Mouse (Mus musculus) cerebellum, postnatal 36 days (tissue): Measurements from ENCODE around the gene Zfp651.

Source experiments
- DNase-seq, 2 experiments: peaks; one replicate each; pipeline ENCODE4 v3.0.0; 2021 to 2022; ENCODE audit warnings: mixed read lengths in 2 of 2

Gene Zfp651

GRCm38 (mm10) chr9:121759091-121760081 is at the start of gene Zfp651:
Zfp651 (plus strand) TSS chr9:121759330.
- DNase-seq, result peak; percentile 60 to 71

- peak; percentile 98 for DNase-seq
Measured at GRCm38 (mm10) chr9:121709898-121710583, 49.1 kb upstream of the Zfp651 start, which contains the start of gene Ss18l2. Ss18l2 (plus strand) TSS chr9:121710329.

- no peak for DNase-seq
Measured at GRCm38 (mm10) chr9:121710584-121710975, 48.5 kb upstream of the Zfp651 start.

GRCm38 (mm10) chr9:121717048-121717447 is 42.1 kb upstream of the Zfp651 start:
- no peak for DNase-seq

GRCm38 (mm10) chr9:121718070-121718705 is 40.9 kb upstream of the Zfp651 start:
- DNase-seq, result no peak

GRCm38 (mm10) chr9:121718792-121719318 is 40.3 kb upstream of the Zfp651 start, which contains the start of gene Nktr:
Nktr (plus strand) TSS chr9:121719169.
- DNase-seq, result peak; percentile 94 to 98

GRCm38 (mm10) chr9:121719347-121720331 is 39.5 kb upstream of the Zfp651 start:
- peak in 1 of 2 experiments; percentile 29 for DNase-seq

- DNase-seq, result no peak
Measured at GRCm38 (mm10) chr9:121740490-121740889, 18.6 kb upstream of the Zfp651 start.

- DNase-seq, result no peak
Measured at GRCm38 (mm10) chr9:121741168-121741567, 18.0 kb upstream of the Zfp651 start.

GRCm38 (mm10) chr9:121744051-121744450 is 15.1 kb upstream of the Zfp651 start:
- DNase-seq, result no peak

GRCm38 (mm10) chr9:121752774-121753173 is 6.4 kb upstream of the Zfp651 start:
- no peak for DNase-seq

GRCm38 (mm10) chr9:121754624-121755023 is 4.5 kb upstream of the Zfp651 start:
- DNase-seq, result no peak

- no peak for DNase-seq
Measured at GRCm38 (mm10) chr9:121756785-121757184, 2.3 kb upstream of the Zfp651 start.

GRCm38 (mm10) chr9:121757432-121757831 is 1.7 kb upstream of the Zfp651 start:
- no peak for DNase-seq

- no peak for DNase-seq
Measured at GRCm38 (mm10) chr9:121757835-121758814, 1.0 kb upstream of the Zfp651 start.

GRCm38 (mm10) chr9:121760271-121761090 is 1.4 kb downstream of the Zfp651 start:
- DNase-seq, result peak in 1 of 2 experiments; percentile 44

- no peak for DNase-seq
Measured at GRCm38 (mm10) chr9:121761091-121761665, 2.0 kb downstream of the Zfp651 start.

GRCm38 (mm10) chr9:121761787-121762186 is 2.7 kb downstream of the Zfp651 start:
- DNase-seq, result no peak

- DNase-seq, result no peak
Measured at GRCm38 (mm10) chr9:121762248-121762647, 3.1 kb downstream of the Zfp651 start.
